Mouse (Mus musculus) forebrain, embryonic 11.5 days (tissue): ENCODE results near the gene Ndrg3. TPM values are rescaled to one million over a fixed set of nuclear protein-coding genes. Genes with fewer than 3 reads are reported as not detected.
"Not testable (repeated sequence)": the region's sequence is repeated elsewhere in the genome, so short reads cannot be mapped to it uniquely, and the experiment has no call there.

Source experiments
- ATAC-seq: fragments of 200-750 bp; cut with Nextera tagmentation; replicated peaks from 2 replicates; pipeline ENCODE4 v1.8.0; 2017; ENCODE audit warnings: moderate TSS enrichment; ENCODE audit not compliant: low FRiP score
- DNase-seq: peaks from one replicate; pipeline ENCODE4 v3.0.0-alpha.2; 2017; ENCODE audit warnings: low spot score
- H3K27ac ChIP-seq: fragments of 300-500 bp; sonication (generic); 2 replicates; pipeline ENCODE4 v1.5.1; 2014; ENCODE audit warnings: low read depth, low read length
- H3K27me3 ChIP-seq: fragments of 300-500 bp; sonication (generic); 2 replicates; pipeline ENCODE4 v1.6.1; 2014; ENCODE audit warnings: mild to moderate bottlenecking, low read length, mixed read lengths; ENCODE audit not compliant: control insufficient read depth, insufficient read depth
- H3K36me3 ChIP-seq: fragments of 300-500 bp; sonication (generic); 2 replicates; pipeline ENCODE4 v1.6.1; 2014; ENCODE audit warnings: mild to moderate bottlenecking, low read length, moderate library complexity, mixed read lengths; ENCODE audit not compliant: control insufficient read depth, insufficient read depth
- H3K4me1 ChIP-seq: fragments of 300-500 bp; sonication (generic); replicated peaks from 2 replicates; pipeline ENCODE4 v1.6.1; 2014; ENCODE audit warnings: low read length, mixed read lengths; ENCODE audit not compliant: control insufficient read depth, insufficient read depth
- H3K4me2 ChIP-seq: fragments of 300-500 bp; sonication (generic); 2 replicates; pipeline ENCODE4 v1.6.1; 2014; ENCODE audit warnings: low read depth, mild to moderate bottlenecking, low read length, moderate library complexity, mixed read lengths; ENCODE audit not compliant: severe bottlenecking
- H3K4me3 ChIP-seq: fragments of 300-500 bp; sonication (generic); 2 replicates; pipeline ENCODE4 v1.5.1; 2014; ENCODE audit warnings: low read depth, low read length
- H3K9ac ChIP-seq: fragments of 300-500 bp; sonication (generic); 2 replicates; pipeline ENCODE4 v1.6.1; 2014; ENCODE audit warnings: low read length
- H3K9me3 ChIP-seq: fragments of 300-500 bp; sonication (generic); 2 replicates; pipeline ENCODE4 v1.6.1; 2016; ENCODE audit warnings: low read length, mixed read lengths; ENCODE audit not compliant: control insufficient read depth
- WGBS: fragments of 180-500 bp; shearing (Covaris S2); extraction: QIAGEN DNeasy Blood & Tissue Kit; methylation state at CpG from one replicate; pipeline ENCODE4 v1.1.7; 2014; 5-methylcytosine and 5-hydroxymethylcytosine counted together
- polyA plus RNA-seq: library from polyadenylated mRNA; unstranded; fragments of >200 nt; fragmentation: Nextera tagmentation; extraction: Ambion mirVana; gene quantifications from 2 replicates; pipeline ENCODE4 v1.2.1, GENCODE M21; 2014

Ndrg3 gene
- polyA plus RNA-seq, 1 experiment from 2014 or later: 51.1 TPM

- Histone ChIP-seq H3K27me3 (no peaks in the 10 kb centered on the region), H3K4me3 (no peak overlapping the region), H3K9me3 (no peaks in the 10 kb centered on the region), H3K4me2 (no peak overlapping the region), H3K4me1 (no peaks in the 10 kb centered on the region), H3K36me3 (no peaks in the 10 kb centered on the region), H3K27ac (no peak overlapping the region), H3K9ac (no peak overlapping the region)
- 83% methylated on average over 5 of the region's 5 CpGs for WGBS
- DNase-seq (no peak), ATAC-seq (no peak)
Observed at GRCm38 (mm10) chr2:156913191-156913590, 78.7 kb downstream of the Ndrg3 start.

- not testable (repeated sequence) for H3K36me3 ChIP-seq, H3K4me3 ChIP-seq, H3K27me3 ChIP-seq, H3K4me2 ChIP-seq, H3K4me1 ChIP-seq, H3K9ac ChIP-seq, DNase-seq, H3K9me3 ChIP-seq, H3K27ac ChIP-seq, ATAC-seq
- whole genome bisulfite sequencing: 46% methylated on average over 4 of the region's 4 CpGs
Observed at GRCm38 (mm10) chr2:156905931-156906330, 85.9 kb downstream of the Ndrg3 start.

DNA sequence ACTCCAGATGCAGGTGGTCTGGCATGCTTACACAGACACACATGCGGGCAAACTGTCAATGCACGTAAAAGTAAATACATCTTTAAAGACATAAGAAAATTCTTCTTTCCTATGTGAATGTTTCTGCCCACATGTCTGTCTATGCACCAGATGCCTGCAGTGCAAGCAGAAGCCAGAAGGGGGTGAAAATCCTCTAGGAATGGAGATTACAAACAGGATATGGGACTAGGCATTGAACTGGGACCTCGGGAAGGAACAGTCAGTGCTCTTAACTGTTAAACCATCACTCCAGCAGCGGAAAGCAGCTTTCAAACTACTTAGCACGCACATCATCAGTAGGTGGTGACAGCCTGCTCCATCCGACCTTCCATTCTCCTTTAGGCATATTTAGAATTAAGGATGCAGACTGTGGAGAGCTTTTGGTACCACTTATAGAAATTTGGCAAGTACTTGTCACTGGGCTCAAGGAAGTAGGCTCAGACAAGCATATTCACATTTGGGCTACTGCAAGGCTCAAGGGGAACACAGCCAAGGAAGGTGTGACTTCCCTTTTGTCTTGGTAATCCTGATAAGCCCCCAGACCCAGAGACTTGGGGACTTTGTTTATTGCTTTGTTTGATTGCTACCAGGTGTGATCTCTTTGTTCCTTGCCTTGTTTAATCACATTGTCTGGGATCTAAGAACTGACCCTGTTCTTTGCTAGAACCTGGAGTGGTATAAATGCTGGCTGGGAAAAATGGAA lies 86.7 kb downstream of the Ndrg3 start:
- WGBS: 32% methylated on average over 6 of the region's 6 CpGs
- Histone ChIP-seq H3K9ac (no peak overlapping the region), H3K4me2 (no peak overlapping the region), H3K4me3 (no peak overlapping the region), H3K27ac (no peak overlapping the region), H3K27me3 (no peaks in the 10 kb centered on the region), H3K9me3 (no peaks in the 10 kb centered on the region), H3K36me3 (no peaks in the 10 kb centered on the region), H3K4me1 (no peaks in the 10 kb centered on the region)
- DNase-seq (peak; percentile 66), ATAC-seq (no peak)

DNA sequence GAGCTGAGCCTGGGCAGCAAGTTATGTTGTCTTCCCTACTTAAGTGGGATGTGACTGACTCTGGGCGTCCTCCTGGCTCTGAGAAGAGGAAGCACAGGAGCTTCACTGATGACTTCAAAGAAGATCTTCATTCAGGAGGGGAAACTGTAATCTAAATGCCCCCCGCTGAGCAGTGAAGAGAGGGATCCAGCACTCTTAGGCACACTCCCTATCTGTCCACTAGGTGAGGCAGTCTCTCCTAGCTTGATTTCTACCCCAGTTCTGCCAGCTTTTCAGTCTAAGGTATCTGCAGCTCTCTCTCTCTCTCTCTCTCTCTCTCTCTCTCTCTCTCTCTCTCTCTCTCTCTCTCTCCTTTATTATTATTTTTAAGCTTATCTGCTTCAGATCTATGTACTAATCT lies 88.5 kb downstream of the Ndrg3 start:
- no peaks in the 10 kb centered on the region for H3K4me1 ChIP-seq
- H3K9me3 ChIP-seq: no peaks in the 10 kb centered on the region
- H3K4me3 ChIP-seq: no peak overlapping the region
- H3K27ac ChIP-seq: no peak overlapping the region
- ATAC-seq (no peak), DNase-seq (no peak)
- WGBS: 26% methylated on average over 2 of the region's 2 CpGs
- H3K9ac ChIP-seq: no peak overlapping the region
- H3K4me2 ChIP-seq: no peak overlapping the region
- H3K27me3 ChIP-seq: no peaks in the 10 kb centered on the region
- no peaks in the 10 kb centered on the region for H3K36me3 ChIP-seq

- H3K9ac ChIP-seq, ATAC-seq, H3K27ac ChIP-seq, H3K4me3 ChIP-seq, DNase-seq, H3K27me3 ChIP-seq, H3K36me3 ChIP-seq, H3K4me1 ChIP-seq, H3K4me2 ChIP-seq, H3K9me3 ChIP-seq: not testable (repeated sequence)
- WGBS: 81% methylated on average over 4 of the region's 4 CpGs
Observed at GRCm38 (mm10) chr2:156902411-156902810, 89.4 kb downstream of the Ndrg3 start.

DNA sequence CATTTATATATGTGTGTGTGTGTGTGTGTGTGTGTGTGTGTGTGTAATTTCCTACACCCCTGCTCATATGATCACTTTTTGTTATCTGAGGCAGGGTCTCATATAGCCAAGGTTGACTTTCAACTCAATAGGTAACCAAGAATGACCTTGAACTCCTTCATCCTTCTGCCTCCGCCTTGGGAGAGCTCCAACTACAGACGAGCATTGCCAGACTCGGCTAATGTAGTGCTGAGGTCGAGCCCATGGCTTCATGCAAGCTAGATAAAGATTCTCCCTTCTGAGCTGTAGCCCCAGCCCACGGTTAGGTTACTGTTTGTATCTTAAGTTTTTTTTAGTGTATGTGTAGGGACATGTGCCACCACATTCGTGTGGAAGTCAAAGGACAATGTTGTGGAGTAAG lies 90.0 kb downstream of the Ndrg3 start:
- Histone ChIP-seq H3K4me3 (no peak overlapping the region), H3K4me1 (no peaks in the 10 kb centered on the region), H3K36me3 (no peaks in the 10 kb centered on the region), H3K9me3 (no peaks in the 10 kb centered on the region), H3K27ac (no peak overlapping the region), H3K4me2 (no peak overlapping the region), H3K27me3 (no peaks in the 10 kb centered on the region), H3K9ac (no peak overlapping the region)
- WGBS: 85% methylated on average over 6 of the region's 6 CpGs
- DNase-seq (no peak), ATAC-seq (no peak)

DNA sequence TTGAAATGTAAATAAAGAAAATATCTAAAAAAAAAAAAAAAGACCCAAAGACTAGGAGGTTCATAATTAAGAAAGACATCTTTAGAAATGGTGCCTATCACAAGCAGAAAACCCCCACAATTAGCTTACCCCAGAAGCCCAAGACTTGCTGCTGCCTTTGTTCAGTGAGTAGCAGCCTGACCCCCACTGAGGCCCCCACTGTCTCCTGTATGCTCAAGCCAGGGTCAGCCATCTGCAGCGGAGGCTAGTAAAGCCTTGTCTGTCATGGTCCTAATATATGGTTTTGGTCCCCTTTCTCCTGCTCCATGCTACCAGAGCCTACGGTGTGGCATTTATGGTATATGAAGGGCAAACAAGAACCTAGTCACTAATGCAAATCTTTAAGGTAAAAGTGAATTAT lies 90.5 kb downstream of the Ndrg3 start:
- H3K9me3 ChIP-seq: no peaks in the 10 kb centered on the region

DNA sequence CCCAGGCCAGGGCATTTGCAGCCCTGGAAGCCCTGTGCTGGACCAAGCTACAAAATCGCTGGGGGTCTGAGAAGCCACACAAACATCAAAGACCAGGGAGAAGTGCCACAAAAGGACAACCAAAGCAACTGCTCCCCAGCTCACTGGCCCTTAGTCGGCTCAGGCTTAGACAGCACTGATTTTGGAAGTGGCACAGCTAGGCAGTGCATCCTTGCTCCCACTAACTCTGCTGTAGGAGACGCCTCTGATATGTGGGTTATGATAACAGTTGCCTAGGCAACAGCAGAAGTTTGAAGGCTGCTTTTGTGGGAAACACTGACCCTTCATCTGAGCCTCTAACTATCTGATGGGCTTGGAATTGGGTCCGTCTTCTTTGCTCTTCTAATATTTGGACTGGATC lies 92.7 kb downstream of the Ndrg3 start:
- WGBS: 80% methylated on average over 4 of the region's 4 CpGs
- Histone ChIP-seq H3K4me1 (no peaks in the 10 kb centered on the region), H3K36me3 (no peaks in the 10 kb centered on the region), H3K9ac (no peak overlapping the region), H3K27ac (no peak overlapping the region), H3K27me3 (no peaks in the 10 kb centered on the region), H3K9me3 (no peaks in the 10 kb centered on the region), H3K4me2 (no peak overlapping the region), H3K4me3 (no peak overlapping the region)
- DNase-seq (no peak), ATAC-seq (no peak)

More for the DNA sequence above, 90.5 kb downstream of the Ndrg3 start:
- Histone ChIP-seq H3K9ac (no peak overlapping the region), H3K27ac (no peak overlapping the region), H3K27me3 (no peaks in the 10 kb centered on the region), H3K4me1 (no peaks in the 10 kb centered on the region), H3K4me2 (no peak overlapping the region), H3K4me3 (no peak overlapping the region), H3K36me3 (no peaks in the 10 kb centered on the region)
- WGBS: 91% methylated on average over 2 of the region's 2 CpGs
- DNase-seq (no peak), ATAC-seq (no peak)

- no peak overlapping the region for H3K4me2 ChIP-seq
- DNase-seq (no peak), ATAC-seq (no peak)
- H3K36me3 ChIP-seq: no peaks in the 10 kb centered on the region
- H3K4me1 ChIP-seq: no peaks in the 10 kb centered on the region
- H3K27me3 ChIP-seq: no peaks in the 10 kb centered on the region
- no peaks in the 10 kb centered on the region for H3K9me3 ChIP-seq
- H3K4me3 ChIP-seq: no peak overlapping the region
- H3K27ac ChIP-seq: no peak overlapping the region
- H3K9ac ChIP-seq: no peak overlapping the region
- 82% methylated on average over 4 of the region's 4 CpGs for WGBS
Observed at GRCm38 (mm10) chr2:156898374-156898773, 93.5 kb downstream of the Ndrg3 start.
